ENCODE assay signal across 8 mouse cellular contexts in genomic region chr10:69151045-69151444, GRCm38 (mm10). TPM values are rescaled to one million over a fixed set of nuclear protein-coding genes. Genes with fewer than 3 reads are reported as not detected.
A peak's percentile ranks its signal among the peaks of the same experiment; 100 is the strongest.
DNase-seq lines count a peak whose midpoint lies in the region; ATAC-seq lines count a peak whose summit lies in the region.

Rhobtb1 (plus strand) TSS chr10:69151434.

- no peaks in the 10 kb centered on the region for H3K27me3 ChIP-seq in forebrain, embryonic 10.5 days (ENCODE audit: poor library complexity, severe bottlenecking)
- H3K27me3 ChIP-seq in hindbrain, embryonic 11.5 days (ENCODE audit: control insufficient read depth, insufficient read depth, low read length): no peaks in the 10 kb centered on the region

- no peak within 1 kb of the TSS for H3K4me3 ChIP-seq in forebrain, embryonic 10.5 days
- no peak within 1 kb of the TSS for H3K4me3 ChIP-seq in hindbrain, embryonic 11.5 days (ENCODE audit: low read depth, low read length)

- H3K27ac ChIP-seq in forebrain, embryonic 10.5 days: no peak within 1 kb of the TSS
- H3K27ac ChIP-seq in hindbrain, embryonic 11.5 days (ENCODE audit: low read depth, low read length): no peak within 1 kb of the TSS

- H3K4me2 ChIP-seq in hindbrain, embryonic 11.5 days (replicated peaks; ENCODE audit: low read depth, low read length): no peak within 1 kb of the TSS

- H3K36me3 ChIP-seq in forebrain, embryonic 10.5 days (replicated peaks): no peaks in the 10 kb centered on the region
- no peaks in the 10 kb centered on the region for H3K36me3 ChIP-seq in hindbrain, embryonic 11.5 days (ENCODE audit: control insufficient read depth, insufficient read depth, low read length)

- no peak for ATAC-seq in hindbrain, embryonic 11.5 days (ENCODE audit: low FRiP score)
- no peak for ATAC-seq in megakaryocyte-erythroid progenitor cell, adult 5-6 weeks (replicated peaks; ENCODE audit: low FRiP score, low TSS enrichment, poor library complexity, severe bottlenecking)

- 90% methylated on average over 20 of the region's 20 CpGs for WGBS in forebrain, embryonic 10.5 days
- 83% methylated on average over 20 of the region's 20 CpGs for WGBS in hindbrain, embryonic 11.5 days

- DNase-seq in gastrocnemius, adult 18-20 months (ENCODE audit: low spot score): no peak
- DNase-seq in gastrocnemius, postnatal 14 days: no peak
- DNase-seq in forebrain, embryonic 10.5 days (ENCODE audit: extremely low spot score, low spot score): no peak
- DNase-seq in hindbrain, embryonic 11.5 days (ENCODE audit: low spot score): no peak
- DNase-seq in liver: peak; percentile 37
- DNase-seq in layer of hippocampus, adult 9-11 months: no peak
- DNase-seq in spleen, adult 18-20 months: no peak

- intact Hi-C loops in gastrocnemius, postnatal 14 days (cut with DNase I; ENCODE audit: low total_unique reads): no loop called here

- H3K9ac ChIP-seq in hindbrain, embryonic 11.5 days (ENCODE audit: low read depth, low read length): no peak within 1 kb of the TSS

- no peaks in the 10 kb centered on the region for H3K4me1 ChIP-seq in forebrain, embryonic 10.5 days
- no peaks in the 10 kb centered on the region for H3K4me1 ChIP-seq in hindbrain, embryonic 11.5 days (replicated peaks; ENCODE audit: control insufficient read depth, insufficient read depth, low read length)

- no peaks in the 10 kb centered on the region for H3K9me3 ChIP-seq in forebrain, embryonic 10.5 days
- H3K9me3 ChIP-seq in hindbrain, embryonic 11.5 days (ENCODE audit: control insufficient read depth, low read length): no peaks in the 10 kb centered on the region

RNA-seq across cellular contexts. Expression of gene Rhobtb1, which starts in this region (rescaled TPM):
- total RNA-seq in gastrocnemius, adult 18-20 months (2021): 10 to 100 TPM; 28.5 to 42.2 TPM
- 10 to 100 TPM in 1 of 2 experiments, 1 to 10 TPM in 1; 8.8 to 11.4 TPM for total RNA-seq in gastrocnemius, postnatal 14 days (2021)
- polyA plus RNA-seq in forebrain, embryonic 10.5 days (2016; fragmentation: Nextera tagmentation; extraction: Ambion mirVana): 13.0 and 14.0 TPM in 2 replicates
- 18.3 and 18.7 TPM in 2 replicates for polyA plus RNA-seq in hindbrain, embryonic 11.5 days (2014; fragmentation: Nextera tagmentation; extraction: Ambion mirVana)
- 0.87 TPM in 1 of 2 replicates, not detected in the other for total RNA-seq in megakaryocyte-erythroid progenitor cell, adult 5-6 weeks (2014; fragmentation: Nextera tagmentation)
- 0.30 and 4.1 TPM in 2 replicates for total RNA-seq in megakaryocyte-erythroid progenitor cell, adult 5-6 weeks (2017)
